Mouse (Mus musculus): ENCODE data around the gene Kctd20.

GRCm38 (mm10) chr17:28936622-28937345 lies 15.0 kb upstream of the Kctd20 start:
- TF ChIP-seq CTCF (IDR thresholded peaks at IDR 0.05; ENCODE audit: low read depth) = peak; percentile 86
- no peak for TF ChIP-seq EP300 (IDR thresholded peaks at IDR 0.05; ENCODE audit: low read depth)

Measured in liver, postnatal 0 days (tissue).